Mouse (Mus musculus): ENCODE measurements around the gene Epm2aip1.

Epm2aip1 gene

GRCm38 (mm10) chr9:111287956-111288355 lies 16.2 kb downstream of the Epm2aip1 start:
- CTCF ChIA-PET = no interaction called here

DNA sequence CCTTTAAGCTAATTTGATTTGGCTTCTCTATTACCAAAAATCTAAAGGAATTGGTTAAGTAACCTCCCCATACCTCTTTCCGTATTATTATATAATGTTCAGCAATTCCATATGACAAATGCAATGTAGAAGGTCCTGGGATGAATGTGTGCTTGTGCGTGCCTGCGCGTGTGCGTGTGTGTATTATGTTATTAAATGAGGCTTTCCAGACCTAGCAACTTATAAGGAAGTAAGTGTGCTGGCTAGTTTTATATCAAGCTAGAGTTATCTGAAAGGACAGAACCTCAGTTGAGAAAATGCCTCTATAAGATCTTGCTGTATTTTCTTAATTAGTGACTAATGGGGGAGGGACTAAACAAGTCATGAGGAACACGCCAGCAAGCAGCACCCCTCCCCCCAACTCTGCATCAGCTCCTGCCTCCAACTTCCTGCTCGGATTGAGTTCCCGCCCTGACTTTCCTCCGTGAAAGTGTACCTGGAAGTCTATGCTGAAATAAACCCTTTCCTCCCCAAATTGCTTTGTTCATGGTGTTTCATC lies 17.6 kb downstream of the Epm2aip1 start:
- CTCF ChIA-PET = interaction anchor here (0.8 kb wide), 1 partner anchor 15 kb away, joined by 3 read pairs; no protein-coding TSS in a partner anchor

- CTCF ChIA-PET = interaction anchor here (0.6 to 0.8 kb wide), 2 partner anchors 16 to 38 kb away, joined by 3 to 5 read pairs; no protein-coding TSS in a partner anchor
Measured at GRCm38 (mm10) chr9:111289832-111290339, 18.2 kb downstream of the Epm2aip1 start.

- CTCF ChIA-PET = interaction anchor here (0.6 to 0.8 kb wide), 2 partner anchors 16 to 39 kb away, joined by 3 to 5 read pairs; no protein-coding TSS in a partner anchor
Measured at GRCm38 (mm10) chr9:111290539-111291100, 18.9 kb downstream of the Epm2aip1 start.

DNA sequence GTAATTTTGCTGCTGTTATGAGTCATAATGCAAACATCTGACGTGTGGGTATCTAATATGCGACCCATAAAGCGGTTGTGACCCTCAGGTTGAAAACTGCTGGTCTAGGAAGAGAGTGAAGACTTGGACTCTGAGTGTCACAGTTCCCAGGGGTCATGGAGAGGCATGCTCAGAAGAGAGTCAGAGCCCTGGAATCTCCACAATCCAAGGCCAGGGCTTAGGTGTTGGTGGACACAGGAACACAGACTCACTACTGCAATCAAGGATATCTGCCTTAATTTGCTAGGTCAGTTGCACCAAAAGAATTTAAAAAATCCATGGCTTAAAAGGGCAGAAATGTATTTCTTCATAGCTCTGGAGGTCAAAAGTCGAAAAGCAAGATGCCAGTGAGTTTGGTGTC lies 21.5 kb downstream of the Epm2aip1 start:
- CTCF ChIA-PET = no interaction called here

- CTCF ChIA-PET = no interaction called here
Measured at GRCm38 (mm10) chr9:111294911-111295310, 23.2 kb downstream of the Epm2aip1 start.

DNA sequence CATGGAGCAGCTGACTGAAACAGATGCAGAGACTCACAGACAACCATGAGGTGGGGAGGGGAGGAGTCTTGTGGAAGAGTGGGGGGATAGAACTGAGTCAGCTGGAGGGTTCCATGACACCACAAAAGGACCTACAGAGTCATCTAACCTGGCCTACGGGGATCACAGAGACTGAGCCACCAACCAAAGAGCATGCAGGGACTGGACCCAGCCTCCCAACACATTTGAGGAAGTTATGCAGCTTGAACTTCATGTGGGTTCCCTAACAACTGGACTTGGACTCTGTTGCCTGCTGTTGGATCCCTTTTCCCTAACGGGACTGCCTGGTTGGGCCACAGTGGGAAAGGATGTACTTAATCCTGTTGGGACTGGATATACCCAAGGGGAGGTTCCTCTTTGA lies 23.6 kb downstream of the Epm2aip1 start:
- CTCF ChIA-PET = no interaction called here

GRCm38 (mm10) chr9:111296433-111296832 lies 24.7 kb downstream of the Epm2aip1 start:
- CTCF ChIA-PET = no interaction called here

DNA sequence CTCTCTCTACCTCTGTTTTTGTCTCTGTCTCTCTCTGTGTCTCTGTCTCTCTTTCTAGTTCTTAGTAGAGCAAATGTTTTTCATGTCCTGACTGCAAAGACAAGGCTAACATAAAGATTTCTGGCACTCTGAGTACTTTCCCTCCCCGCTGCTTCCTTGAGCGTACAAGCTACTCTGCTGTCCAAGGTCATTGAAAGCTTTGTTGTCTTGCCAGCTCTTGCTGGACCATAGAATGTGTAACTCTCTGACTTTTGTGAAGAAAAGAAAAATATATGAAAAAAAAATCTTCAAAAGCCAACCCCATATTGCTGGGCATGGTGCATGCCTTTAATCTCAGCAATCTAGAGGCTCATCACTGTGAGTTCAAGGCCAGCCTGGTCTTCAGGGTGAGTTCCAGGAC lies 26.9 kb downstream of the Epm2aip1 start:
- CTCF ChIA-PET = no interaction called here

DNA sequence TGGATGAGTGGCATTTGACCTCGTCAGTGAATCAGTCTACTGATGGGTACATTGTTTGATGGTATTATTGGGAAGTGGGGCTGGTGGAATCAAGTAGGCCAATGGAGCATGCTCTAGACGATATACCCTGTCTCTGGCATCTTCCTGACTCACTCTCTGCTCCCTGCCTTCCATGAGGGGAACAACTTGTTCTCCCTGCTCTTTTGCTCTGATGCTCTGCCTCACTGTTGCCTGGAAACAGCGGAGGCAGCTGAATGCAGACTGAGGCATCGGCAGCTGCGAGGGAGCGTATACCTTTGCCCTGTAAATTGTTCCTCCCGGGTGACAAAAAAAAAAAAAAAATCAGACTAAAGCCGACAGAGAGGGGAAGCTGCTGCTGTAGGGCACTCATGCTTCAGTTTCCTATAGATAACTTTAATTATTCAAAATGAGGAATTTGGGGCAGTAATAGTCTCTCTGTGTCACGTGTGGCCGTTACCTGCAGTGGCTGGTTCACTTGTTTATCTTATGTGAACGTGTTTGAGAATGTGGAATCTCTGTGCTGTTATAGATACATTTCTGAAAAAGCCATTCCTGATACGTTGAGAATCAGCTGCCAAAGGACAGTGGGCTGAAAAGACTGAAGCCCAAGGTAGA lies 30.6 kb downstream of the Epm2aip1 start:
- CTCF ChIA-PET = no interaction called here

DNA sequence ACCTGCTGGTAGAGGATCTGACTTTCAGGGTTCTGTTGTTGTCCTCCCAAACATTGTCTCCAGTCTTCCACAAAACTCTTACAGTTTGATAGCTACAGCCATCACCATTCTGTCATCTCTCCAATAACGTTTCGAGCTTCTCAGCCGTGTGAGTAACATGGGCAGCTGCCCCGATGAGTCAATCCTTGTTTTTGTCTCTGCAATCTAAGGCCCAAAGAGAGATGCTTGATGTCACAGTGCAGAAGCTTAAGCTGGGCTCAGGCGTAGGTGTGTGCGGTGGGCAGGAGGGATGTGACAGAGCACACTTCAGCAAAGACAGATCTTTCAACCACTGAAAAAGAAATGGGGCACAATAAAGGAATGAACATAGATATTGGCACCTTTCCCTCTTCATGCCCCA lies 32.3 kb downstream of the Epm2aip1 start:
- CTCF ChIA-PET = no interaction called here

DNA sequence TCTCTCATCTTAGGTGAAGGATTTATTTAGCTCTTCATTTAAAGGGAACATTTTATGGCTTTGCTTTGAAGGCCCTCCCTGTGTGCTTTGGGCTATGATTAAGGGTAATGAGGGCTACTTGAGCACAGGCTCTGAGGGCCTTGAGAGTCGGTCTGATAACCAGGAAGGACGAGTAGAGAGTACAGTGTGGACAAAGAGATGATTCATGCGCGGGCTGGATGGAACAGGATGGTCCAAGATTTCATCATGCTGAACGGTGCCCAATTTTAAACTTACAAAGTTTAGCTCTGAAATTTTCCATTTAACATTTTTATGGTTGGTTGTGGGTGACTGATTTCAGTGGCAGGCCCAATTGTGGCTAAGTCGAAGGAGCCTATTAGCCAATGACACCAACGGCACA lies 34.4 kb downstream of the Epm2aip1 start:
- CTCF ChIA-PET = no interaction called here

DNA sequence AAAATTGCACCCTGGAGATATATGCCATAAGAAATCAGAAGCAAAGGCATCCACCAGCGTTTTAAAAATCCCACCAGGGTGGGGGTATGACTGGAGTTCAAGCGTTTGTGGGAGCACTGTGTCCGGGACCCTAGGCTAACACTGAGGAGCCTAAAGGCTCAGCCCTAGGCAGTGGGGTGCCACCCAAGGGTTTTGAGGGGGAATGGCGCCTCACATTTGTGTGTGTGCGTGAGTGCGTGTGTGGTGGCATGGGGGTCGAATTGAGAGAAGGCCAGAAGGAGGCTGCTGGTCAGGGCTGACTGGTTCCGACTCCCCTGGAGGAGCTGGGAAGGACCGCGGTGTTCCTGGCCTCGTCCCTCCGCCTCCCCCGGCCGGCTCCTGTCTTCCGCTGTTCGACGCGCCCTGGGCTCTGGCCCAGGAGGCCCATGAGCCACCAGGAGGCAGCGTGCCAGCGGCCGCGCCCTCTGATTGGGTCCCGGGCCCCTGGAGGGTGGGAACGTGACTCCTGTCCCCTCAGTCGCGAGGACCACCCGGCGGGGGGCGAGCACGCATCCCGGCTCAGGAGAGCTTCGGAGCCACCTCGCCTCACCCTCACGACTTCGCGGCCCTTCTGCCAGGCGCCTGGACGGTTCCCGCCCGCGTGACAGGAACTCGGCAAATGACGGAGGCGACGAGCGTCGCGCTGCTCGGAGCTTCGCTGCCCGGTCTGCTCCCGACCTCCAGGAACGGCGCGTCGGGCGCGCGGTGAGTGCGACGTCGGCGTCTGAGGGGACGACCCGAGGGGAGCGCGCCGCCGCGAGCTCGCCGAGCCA lies 39.5 kb downstream of the Epm2aip1 start, which contains the start of gene Trank1:
TSS of gene Trank1 (plus strand) at position 709 of the 812 bp plus-strand sequence.
- CTCF ChIA-PET = no interaction called here

DNA sequence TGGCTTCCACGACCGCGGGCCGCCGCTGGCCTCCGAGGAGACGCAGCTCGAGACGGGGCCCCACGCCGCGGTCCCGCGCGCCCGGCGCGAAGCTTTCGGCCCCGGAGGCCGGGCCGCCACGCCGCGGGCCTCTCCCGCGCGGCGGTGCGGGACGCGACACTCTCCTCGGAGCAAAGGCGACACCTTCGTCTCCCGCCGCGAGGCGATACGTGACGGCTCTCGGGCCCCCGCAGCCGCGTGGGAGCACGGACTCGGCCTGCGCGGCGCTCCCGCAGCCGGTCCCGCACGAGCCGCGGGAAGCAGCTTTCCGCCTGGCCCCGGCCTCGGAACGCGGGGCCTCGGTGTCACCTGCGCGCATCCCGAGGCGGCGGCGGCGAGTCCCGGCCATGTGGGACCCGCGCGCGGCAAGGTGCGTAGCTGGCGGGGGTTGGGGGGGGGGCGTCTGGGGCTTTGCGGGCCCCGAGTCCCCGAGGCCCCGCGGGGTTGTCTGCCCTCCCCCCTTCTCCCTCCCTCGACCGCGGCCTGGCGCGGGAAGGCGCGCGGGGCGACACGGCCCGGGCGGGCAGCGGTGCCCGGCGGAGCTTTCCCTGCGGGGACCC lies 40.2 kb downstream of the Epm2aip1 start:
- CTCF ChIA-PET = no interaction called here

- CTCF ChIA-PET = no interaction called here
Measured at GRCm38 (mm10) chr9:111312442-111313141, 40.9 kb downstream of the Epm2aip1 start.

DNA sequence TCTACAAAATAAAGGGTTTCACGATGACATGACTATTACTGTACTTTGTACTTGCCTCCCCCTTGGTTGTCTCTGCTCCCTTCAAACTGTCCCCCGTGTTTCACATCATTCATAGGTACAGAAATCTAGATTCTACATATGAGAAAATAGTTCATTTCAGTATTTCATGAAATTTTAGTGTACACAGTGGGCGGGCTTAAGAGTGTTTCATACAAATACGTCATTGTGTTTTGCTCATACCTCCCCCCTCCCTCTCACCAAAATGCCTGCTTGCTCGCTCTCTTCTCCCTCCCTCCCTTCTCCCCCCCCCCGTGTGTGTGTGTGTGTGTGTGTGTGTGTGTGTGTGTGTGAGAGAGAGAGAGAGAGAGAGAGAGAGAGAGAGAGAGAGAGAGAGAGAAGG lies 41.6 kb downstream of the Epm2aip1 start:
- CTCF ChIA-PET = no interaction called here

DNA sequence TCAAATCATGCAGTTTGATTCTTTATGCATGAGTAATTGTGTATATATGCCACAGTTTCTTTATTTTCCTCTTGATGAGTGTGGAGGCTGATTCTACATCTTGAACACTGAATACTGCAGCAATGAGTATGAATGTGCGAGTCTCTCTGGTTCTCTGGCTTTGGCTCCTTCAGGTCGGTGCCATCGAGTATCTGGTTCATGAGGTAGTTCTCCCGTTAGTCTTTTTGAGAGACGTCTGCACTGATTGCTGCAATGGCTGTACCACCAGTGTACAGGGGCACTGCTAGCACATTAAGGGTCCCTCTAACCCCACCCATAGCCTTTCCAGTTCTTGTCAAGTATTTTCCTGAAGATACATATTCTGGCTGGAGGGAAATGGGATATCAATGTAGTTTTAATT lies 42.1 kb downstream of the Epm2aip1 start:
- CTCF ChIA-PET = no interaction called here

GRCm38 (mm10) chr9:111314219-111314618 lies 42.5 kb downstream of the Epm2aip1 start:
- CTCF ChIA-PET = no interaction called here

GRCm38 (mm10) chr9:111320912-111321311 lies 49.2 kb downstream of the Epm2aip1 start:
- CTCF ChIA-PET = no interaction called here

- CTCF ChIA-PET = no interaction called here
Measured at GRCm38 (mm10) chr9:111324881-111325280, 53.2 kb downstream of the Epm2aip1 start.

Data from spleen, embryonic (tissue).